Mouse (Mus musculus) MEL-GATA-1-ER (cell line): Measurements from ENCODE around the gene Cxcl10.
"Not testable (repeated sequence)": the region's sequence is repeated elsewhere in the genome, so short reads cannot be mapped to it uniquely, and the experiment has no call there.

Experiments used
- DNase-seq: peaks from one replicate; pipeline ENCODE4 v3.0.0-alpha.2; 2012; ENCODE audit warnings: low read depth; ENCODE audit errors: extremely low read depth

The Cxcl10 gene

DNA sequence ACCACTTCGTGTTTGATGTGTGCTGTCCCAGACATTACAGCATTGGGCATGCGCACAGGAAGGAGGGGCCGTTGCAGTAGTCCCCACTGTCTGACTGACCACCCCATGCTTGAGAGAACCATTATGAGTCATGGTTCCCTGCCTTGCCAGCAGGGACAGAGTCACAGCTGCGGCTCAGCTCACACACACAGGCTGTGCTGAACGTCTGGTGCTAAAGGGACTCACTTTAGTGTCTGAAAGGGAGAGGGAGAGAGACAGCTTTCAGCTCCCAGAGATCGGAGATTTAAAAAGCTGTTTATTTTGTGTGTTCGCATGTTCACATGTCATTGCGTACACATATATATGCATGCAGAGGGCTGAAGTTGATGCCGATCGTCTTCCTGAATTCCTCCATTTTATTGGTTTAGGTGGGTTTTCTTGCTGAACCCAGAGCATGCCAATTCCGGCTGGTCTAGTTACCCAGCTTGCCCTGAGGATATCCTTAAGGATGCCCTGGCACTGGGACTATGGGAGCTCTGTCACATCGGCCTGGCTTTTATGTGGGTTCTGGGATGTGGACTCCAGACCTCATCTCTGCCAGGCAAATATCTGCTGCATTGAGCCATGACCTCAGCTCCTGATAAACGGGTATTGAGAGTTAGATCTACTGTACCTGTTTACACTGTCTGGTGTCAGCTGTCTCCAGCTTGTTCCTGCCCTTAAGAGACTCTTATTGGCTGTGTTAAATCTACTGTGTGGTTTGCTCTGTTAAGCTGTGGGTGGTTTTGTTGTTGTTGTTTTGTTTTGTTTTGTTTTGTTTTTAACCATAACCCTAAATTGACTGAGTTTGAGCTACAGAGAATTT lies 20.7 kb upstream of the Cxcl10 start:
- no peak for DNase-seq

DNA sequence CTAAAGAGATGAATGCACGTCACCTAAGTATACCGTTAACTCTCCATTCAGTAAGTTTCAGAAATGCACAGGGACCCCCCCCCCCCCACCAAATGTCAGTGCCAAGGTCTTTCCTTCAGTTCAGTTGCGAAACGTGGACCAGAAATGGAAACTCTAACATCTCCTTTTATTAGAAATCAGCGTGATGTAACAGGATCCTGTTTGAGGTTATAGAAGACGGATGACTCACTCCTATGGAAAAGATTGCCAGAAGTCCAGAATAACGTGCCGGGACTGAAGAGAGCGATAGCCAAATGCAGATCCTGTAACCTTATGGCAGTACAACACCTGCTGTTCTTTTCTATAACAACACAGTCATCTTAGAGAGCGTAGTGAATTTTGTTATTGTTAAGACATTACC lies 19.7 kb upstream of the Cxcl10 start:
- no peak for DNase-seq

DNA sequence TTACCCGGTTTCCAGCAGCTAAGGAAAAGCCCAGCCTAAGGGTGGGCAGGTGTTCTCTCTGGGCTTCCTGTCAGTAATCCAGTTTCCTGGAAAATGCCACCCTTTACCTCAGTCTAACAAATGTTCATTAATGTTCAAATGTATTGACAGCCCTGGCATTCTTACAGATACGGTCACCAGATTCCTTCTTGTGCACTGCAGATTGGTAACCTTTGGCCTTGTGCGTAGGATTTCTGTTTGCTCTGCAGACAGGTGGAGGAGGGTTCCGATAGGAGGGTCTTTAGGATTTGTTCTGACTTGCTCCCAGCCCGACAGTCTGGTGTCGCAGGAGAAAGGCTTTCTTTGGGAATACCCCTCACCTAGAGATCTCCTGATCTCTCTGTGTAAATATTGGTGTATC lies 17.9 kb upstream of the Cxcl10 start:
- DNase-seq, result no peak

DNA sequence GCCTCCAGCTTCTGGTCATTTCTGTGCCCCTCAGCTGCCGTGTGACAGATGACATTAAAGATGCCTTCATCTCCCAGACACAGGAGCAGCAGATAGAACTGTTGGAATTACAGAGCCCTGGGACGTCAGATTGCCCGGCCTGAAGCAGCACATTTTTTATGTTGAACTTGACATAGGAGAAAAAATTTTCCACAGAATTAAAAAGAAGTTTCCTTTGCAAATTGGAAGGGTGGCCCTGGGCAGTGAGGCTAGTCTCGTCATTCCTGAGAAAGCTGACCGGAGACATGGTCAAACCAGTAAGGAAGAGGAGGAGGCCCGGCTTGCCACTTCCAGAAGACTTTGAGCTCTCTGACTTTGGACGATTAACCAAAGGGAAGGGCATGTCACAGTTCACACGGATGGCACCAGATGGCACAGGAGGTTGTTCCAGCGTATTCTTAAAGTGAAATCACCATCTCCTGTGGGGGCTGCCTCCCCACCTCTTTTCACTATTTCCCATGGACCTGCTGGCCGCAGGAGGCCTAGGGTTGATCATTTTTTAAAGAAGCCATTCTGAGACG lies 16.5 kb upstream of the Cxcl10 start:
- DNase-seq, result no peak

DNA sequence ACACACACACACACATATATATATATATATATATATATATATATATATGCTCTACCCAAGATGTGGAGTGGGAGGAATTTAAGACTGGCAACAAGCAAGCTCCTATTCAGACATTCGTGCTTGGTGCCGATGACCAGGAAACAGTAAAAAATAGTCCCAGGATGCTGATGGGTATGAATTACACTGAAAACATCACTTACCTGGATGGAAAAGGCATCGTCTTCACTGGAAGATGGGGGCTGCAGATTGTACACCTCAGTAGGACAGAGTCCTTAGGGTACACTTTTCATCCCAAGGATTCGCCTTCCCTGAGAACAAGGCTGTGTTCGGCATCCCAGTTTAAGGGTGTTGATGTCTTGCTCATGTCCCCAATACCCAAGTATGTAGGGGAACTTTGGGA lies 15.3 kb upstream of the Cxcl10 start:
- no peak for DNase-seq

DNA sequence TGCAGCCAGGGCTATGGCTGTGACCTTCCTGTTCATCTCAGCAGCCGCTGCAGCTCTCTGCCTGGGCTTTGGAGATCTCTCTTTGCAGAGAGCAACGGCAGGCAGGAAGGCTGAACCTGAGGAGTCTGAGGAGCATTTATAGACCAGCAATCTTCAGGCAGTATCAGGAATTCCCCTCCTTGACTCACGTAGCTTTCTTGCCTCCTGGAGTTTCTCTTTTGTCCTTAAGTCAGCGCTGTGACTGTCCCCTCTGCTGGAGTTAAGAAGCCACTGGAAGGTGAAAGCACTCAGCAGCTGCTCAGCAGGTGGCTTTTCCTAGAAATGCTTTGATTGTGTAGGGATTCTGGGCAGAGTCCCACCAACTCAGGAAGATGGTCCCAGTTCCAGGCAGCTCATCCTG lies 14.5 kb upstream of the Cxcl10 start:
- DNase-seq, result no peak

DNA sequence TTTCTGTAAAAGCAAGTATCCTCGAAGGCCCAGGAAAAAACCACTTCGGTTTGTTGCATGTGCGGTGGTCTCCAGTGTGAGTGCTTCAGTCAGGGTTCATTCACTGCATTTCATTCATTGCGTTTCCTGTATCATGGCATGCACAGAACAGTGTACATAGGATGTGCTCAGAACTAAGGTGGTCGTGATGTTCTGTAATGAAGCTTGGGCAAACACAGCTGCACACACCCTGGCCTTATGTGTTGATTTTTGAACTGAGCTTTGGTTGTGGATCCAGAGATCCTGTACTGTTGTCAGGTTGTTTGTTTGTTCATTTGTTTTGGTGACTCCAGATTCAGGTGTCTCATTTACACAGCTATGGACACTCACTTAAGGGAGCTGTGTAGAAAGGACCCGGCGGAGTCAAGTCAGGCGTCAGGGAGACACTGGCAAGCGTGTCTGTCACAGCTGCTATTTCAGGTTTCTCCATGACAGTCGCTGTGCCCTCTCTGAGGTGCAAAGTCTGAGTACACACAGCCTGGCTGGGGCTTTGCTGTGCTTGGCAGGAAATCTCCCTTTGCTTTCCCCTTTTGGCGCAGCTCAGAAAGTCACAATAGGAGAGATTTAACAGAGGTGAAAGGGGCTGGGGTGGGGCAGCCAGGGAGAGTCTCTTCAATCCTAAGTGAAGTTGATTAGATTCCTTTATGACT lies 10.2 kb upstream of the Cxcl10 start:
- no peak for DNase-seq

DNA sequence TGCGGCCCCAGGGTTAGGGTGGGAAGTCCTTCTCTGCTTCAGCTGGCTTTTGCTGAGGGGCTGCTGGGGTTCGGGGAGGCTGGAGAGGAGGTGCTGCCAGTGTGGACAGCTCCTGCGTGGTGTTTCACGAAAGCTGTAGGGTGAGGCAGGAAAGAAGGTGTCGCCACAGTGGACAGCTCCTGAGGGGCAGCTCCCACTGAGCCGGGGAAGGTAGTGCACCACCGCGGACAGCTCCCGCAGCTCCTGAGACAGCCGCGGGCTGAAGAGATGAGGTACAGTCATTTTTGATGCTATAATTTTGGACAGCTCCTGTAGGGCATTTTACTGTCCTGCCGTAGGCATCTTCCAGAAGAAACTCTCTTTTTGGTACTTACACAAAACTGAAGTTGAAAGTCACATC lies 9.3 kb upstream of the Cxcl10 start:
- no peak for DNase-seq

DNA sequence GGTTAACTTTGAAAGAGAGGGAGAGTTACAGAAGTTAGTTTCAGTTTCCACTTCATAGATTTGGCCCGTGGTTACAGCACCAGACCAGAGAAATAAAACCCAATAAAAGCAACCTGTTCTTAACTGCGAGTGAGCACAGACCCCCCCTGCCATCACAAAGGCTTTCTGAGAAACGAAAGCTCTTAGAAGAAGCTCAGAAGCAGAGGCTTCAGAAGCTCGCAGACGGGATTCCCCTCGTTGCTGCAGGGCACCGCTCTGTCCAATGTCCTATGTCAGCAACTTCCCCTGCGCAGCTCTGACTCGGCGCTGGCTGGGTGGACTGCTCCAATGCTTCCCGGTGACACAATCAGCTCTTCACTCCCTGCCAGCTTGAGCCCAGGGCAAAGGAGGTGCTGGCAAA lies 4.8 kb upstream of the Cxcl10 start:
- DNase-seq, result peak; percentile 60

DNA sequence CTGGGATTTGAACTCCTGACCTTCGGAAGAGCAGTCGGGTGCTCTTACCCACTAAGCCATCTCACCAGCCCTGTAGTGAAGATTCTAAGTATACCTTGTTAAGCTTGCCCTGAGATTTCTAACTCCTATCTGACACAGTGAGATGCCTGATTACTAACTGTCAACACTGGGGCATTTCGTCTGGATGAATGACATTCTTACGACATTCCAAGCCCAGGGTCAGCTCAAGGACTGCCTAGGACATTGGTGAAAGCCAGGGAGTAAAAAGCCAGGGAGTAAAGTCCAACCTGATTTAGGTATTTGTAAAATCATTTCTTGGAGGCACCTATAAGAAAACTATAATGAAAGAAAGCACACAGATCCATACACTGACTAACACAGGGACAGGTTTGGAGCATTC lies 4.0 kb upstream of the Cxcl10 start:
- DNase-seq, result not testable (repeated sequence)

DNA sequence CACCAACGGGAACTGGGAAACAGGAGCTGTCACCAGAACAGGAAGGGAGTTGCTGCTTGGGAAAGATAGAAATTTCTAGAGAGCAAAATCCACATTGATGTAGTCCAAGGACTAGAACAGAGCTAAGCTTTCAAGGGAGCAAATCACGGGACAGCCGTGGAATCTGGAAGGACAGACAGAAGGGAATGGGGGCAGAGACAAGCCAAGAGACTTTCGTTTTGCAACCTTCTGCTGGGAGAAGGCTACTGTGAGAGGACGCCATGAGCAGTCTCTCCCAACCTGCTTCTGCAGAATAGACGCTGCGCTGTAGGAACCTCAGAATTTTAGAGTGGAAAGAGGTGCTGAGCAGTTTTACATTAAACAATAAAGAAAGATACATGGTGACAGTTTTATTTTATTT lies 1.0 kb upstream of the Cxcl10 start:
- DNase-seq, result no peak

DNA sequence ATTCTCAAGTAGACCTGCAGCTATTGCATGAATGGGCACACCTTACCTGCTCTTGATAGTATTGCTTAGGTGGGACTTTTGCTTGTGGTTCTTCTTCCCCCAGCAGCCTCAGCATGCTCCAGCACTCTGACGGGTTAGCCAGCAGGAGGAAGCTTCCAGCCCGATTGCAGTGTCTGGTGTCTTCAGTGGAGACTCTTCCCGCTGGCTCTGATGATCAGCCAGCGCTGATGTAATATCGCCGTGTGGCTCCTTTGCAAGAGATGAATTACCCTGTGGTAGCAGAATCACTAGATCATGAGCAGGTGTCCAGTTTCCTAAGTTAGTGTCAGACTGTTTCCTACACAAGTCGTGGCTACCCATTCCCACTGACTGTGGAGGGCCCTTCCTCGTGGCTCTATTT lies 3.7 kb downstream of the Cxcl10 start:
- no peak for DNase-seq

DNA sequence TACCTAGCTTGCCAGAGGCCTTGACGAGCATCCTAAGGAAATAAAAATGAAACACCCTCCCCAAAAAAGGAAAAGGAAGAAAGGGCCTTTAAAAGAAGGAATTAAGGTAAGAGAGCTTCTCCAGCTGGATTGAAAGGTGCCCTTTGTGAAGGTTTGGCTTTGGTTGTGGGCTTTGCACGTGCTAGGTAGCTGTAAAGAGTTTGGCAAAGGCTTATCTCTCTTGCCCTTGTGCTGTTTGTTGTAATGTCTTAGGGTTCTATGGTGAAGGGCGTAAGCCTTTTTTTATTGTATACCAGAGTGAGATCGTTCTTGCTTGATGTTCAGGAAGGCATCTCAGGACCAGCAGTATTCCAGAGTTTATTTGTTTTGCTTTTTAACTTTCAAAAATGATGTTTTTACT lies 8.1 kb downstream of the Cxcl10 start:
- DNase-seq, result no peak

DNA sequence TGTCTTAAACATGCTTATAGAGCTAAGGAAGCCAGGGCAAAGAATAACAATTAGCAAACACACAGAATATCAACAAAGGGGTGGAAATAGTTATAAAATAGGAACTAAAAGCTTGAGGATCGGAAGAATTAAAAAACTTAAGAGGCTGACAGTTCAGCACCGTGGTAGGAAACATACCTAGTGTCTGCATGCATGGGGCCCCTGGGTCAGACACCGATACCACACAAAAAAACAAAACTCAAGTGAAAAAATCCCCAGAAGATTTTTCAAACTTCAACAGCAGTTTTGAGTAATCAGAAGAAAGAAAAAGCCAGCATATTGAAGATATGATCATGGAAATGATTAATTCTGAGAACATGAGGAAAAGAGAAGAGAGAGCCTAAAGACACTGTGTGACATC lies 11.9 kb downstream of the Cxcl10 start:
- DNase-seq, result no peak

DNA sequence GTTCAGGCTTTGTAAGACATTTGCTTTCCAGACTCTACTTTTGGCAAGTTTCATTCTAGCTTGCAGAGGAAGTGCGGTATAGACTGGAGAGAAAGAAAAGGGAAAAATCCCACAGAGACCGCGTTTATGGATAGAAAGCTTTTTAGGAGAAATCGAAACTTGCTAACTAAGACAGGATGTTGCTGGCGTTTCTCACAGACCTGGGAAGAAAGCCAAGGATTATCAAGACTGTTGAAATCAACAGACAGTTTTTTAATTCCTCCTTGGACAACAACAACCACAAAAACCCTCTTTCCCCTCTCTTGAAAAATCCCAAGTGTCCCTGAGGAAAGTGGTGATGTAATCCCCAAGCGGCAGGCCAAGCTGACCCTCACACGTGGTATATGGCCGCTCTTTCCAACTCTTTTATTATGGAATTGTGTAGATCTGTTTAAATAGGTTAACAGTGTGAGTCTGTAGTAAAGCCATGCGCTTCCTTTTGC lies 16.3 kb downstream of the Cxcl10 start:
- DNase-seq, result no peak

DNA sequence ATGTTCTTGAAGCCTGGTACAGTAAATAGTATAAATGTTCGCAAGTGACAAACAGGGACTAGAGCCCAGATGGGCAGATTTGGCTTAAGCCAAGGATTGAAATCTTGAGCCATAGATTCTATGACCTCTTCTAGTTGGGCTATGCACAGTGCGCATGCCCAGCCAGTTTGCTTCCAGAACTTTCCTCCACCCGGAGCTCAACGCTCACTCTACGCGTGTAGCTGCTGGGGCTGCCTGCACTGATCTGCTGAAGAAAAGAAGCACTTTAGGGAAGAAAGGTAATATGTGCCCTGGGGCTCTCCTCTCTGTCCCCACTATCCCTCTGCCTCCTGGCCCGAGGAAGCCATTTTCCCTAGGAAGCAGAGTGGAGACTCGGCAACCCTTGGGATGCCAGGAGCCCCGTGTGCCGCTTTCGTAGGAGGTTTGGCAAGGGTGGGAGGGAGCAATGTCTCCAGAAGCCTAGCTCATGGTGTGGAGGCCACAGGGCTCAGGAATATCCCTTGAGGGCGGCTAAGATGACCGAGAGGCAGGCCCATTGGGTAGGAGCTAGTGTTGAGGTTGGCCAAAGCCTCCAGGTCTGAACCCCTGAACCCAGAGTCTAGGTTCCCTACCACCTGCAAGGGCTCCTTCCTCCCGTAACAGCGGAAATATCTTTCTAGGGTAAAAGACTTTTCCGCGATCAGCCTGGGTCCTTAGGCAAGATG lies 16.9 kb downstream of the Cxcl10 start, which contains the start of gene Art3:
Art3 (plus strand) TSS at position 193 of the 704 bp plus-strand sequence.
- no peak for DNase-seq

DNA sequence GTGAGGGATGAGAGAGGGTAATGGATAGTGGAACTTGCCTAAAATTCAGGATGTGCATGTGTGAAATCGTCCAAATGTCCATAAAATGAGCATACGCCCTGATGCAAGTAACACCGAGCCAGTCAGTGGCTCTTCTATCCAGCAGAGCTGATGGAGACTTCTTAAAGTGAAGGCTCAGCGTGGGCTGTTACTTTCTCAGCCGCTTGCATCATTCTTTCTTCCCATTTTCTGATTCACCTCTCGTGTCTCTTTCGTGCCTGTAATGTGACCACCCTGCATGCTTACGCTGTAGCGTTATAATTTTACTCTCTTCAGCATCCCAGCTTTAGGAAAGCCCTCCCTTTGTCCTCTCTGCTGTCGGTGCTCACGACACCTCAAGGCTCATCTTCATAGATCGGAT lies 17.6 kb downstream of the Cxcl10 start:
- no peak for DNase-seq

DNA sequence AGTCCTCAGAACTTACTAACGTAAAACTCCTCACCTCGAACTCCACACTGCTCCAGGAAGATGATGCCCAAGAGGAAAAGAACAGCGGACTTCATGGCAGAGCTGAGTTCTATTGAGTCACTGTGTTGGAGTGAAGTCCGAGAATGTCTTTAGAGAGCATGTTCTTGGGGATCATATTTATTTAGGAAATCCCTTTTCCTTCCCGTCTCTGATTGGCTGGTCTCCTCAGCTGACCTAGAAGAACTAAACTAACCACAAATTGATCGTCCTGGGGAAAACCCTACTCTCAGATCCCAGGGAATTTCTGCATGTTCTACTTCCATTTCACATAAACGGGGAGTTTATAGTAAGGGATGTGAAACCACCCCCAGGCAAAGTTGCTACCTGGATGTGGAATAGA lies 20.8 kb downstream of the Cxcl10 start, which contains the start of gene Cxcl9:
Cxcl9 (minus strand) TSS at position 151 of the 400 bp plus-strand sequence.
- DNase-seq, result no peak

DNA sequence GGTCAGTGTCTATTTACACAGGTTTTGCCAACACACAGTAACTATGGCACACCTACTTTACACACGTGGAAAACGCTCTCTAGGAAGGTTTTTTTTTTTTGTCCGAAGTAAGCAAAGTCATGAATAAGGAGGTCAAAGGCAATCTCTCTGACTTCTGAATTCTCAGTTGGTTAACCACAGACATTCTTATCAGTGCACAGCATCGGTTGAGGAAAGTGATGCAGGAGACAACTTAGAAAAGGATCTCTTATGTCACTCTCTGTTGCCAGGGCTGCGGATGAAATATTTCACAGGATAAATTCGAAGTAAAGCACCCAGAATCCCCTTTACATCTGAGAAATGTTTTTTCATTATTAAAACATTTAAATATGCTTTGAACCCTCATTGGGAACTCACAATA lies 21.3 kb downstream of the Cxcl10 start:
- DNase-seq, result no peak

DNA sequence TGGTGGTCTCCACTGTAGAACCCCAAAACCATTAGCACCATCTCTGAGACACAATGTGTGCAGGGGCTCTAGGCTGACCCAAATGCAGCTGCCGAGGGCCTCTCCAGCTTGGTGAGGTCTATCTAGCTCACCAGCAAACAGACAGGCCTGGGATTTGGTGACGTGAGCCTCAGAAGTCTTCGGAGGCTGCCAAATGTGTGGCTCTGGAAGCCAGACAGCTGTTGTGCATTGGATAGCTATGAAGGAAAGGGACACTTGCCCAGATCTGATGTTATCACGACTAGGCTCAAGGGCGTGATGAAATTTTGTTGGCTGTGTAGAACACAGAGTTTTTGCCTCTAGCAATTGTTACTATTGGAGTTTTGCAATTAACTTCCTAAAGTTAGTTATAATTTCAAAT lies 25.4 kb downstream of the Cxcl10 start:
- DNase-seq, result no peak

DNA sequence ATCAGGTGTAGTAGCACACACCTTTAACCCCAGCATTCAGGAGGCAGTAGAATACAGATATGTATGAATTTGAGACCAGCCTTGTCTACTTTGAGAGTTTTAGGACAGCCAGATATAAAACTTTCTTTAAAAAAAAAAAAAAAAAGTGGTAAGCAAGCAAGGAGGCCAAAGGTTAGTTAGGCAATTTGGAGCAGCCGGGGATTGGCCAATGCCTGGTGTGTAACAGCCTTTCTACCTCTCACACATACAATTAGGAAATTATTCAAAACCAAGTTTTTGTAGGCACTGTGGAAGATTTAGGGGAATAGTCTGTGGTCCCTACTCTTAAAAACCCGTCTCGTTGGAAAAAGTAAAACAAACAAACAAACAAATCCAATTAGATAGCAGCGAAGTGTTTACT lies 26.1 kb downstream of the Cxcl10 start:
- DNase-seq, result no peak
